Mouse (Mus musculus) kidney, adult 2 months (tissue): ENCODE results near the gene B4galnt2.

Experiments used
- CTCF ChIP-seq: fragments of 200-500 bp; conservative IDR thresholded peaks from 2 replicates; pipeline ENCODE4 v1.5.1; 2011; ENCODE audit warnings: low read depth, mild to moderate bottlenecking, control low read depth, low read length, moderate library complexity, mixed read lengths; ENCODE audit not compliant: insufficient read depth, insufficient read length
- POLR2A ChIP-seq: fragments of 200-500 bp; IDR thresholded peaks from one replicate; pipeline ENCODE4 v1.6.1; 2011; ENCODE audit warnings: low read depth, low read length, control low read depth

DNA sequence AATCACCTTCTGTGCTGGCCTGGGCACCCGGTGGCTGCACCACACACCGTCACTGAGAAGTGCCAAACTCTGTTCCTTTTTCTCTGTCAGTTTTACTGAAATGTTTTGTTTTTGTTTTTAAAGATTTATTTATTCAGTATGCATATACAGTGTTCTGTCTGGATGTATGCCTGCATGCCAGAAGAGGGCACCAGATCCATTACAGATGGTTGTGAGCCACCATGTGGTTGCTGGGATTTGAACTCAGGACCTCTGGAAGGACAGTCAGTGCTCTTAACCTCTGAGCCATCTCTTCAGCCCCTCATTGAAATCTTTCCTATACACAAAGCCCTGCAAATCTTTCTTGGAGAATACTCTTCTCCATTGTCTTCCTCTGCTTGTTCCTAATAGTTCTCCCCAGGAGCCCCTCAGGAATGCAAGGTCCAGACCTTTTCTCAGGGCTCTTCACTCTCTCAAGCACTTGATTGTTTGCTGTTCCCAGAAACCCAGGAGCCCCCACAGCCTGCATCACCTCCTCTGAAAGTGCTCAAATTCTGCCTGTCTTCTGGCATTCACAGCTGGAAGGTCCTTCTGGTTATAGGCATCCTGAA is 24.1 kb downstream of the B4galnt2 start:
- TF ChIP-seq CTCF = no peak
- TF ChIP-seq POLR2A = no peak
